Mouse (Mus musculus) stomach, embryonic 16.5 days (tissue): ENCODE results near the gene Noc3l. TPM values are rescaled to one million over a fixed set of nuclear protein-coding genes. Genes with fewer than 3 reads are reported as not detected.

Source experiments
- ATAC-seq: fragments of 200-750 bp; cut with Nextera tagmentation; 2 replicates; pipeline ENCODE4 v1.8.0; 2017; ENCODE audit warnings: moderate number of reproducible peaks, moderate TSS enrichment; ENCODE audit not compliant: insufficient read depth, low FRiP score
- H3K27ac ChIP-seq: fragments of 300-500 bp; sonication (generic); 2 replicates; pipeline ENCODE4 v1.5.1; 2014; ENCODE audit warnings: low read length
- H3K27me3 ChIP-seq: fragments of 300-500 bp; sonication (generic); 2 replicates; pipeline ENCODE4 v1.6.1; 2014; ENCODE audit warnings: low read length, control low read depth, mixed read lengths; ENCODE audit not compliant: control insufficient read depth, insufficient read depth
- H3K36me3 ChIP-seq: fragments of 300-500 bp; sonication (generic); 2 replicates; pipeline ENCODE4 v1.6.1; 2014; ENCODE audit warnings: low read length; ENCODE audit not compliant: control insufficient read depth, insufficient read depth
- H3K4me1 ChIP-seq: fragments of 300-500 bp; sonication (generic); 2 replicates; pipeline ENCODE4 v1.6.1; 2014; ENCODE audit warnings: low read length, control low read depth, mixed read lengths; ENCODE audit not compliant: control insufficient read depth, insufficient read depth
- H3K4me2 ChIP-seq: fragments of 300-500 bp; sonication (generic); 2 replicates; pipeline ENCODE4 v1.6.1; 2014; ENCODE audit warnings: low read depth, low read length, mixed read lengths
- H3K4me3 ChIP-seq: fragments of 300-500 bp; sonication (generic); replicated peaks from 2 replicates; pipeline ENCODE4 v1.5.1; 2014; ENCODE audit warnings: mild to moderate bottlenecking, low read length
- H3K9ac ChIP-seq: fragments of 300-500 bp; sonication (generic); 2 replicates; pipeline ENCODE4 v1.6.1; 2014; ENCODE audit warnings: low read length
- H3K9me3 ChIP-seq: fragments of 300-500 bp; sonication (generic); replicated peaks from 2 replicates; pipeline ENCODE4 v1.6.1; 2016; ENCODE audit warnings: low read length, control low read depth; ENCODE audit not compliant: control insufficient read depth
- WGBS: fragments of 180-500 bp; shearing (Covaris S2); extraction: QIAGEN DNeasy Blood & Tissue Kit; methylation state at CpG from one replicate; pipeline ENCODE4 v1.1.7; 2014; 5-methylcytosine and 5-hydroxymethylcytosine counted together
- polyA plus RNA-seq: library from polyadenylated mRNA; unstranded; fragments of >200 nt; fragmentation: Nextera tagmentation; extraction: Ambion mirVana; gene quantifications from 2 replicates; pipeline ENCODE4 v1.2.1, GENCODE M21; 2015

Gene Noc3l
- polyA plus RNA-seq, 1 experiment from 2014 or later = 7.1 TPM

DNA sequence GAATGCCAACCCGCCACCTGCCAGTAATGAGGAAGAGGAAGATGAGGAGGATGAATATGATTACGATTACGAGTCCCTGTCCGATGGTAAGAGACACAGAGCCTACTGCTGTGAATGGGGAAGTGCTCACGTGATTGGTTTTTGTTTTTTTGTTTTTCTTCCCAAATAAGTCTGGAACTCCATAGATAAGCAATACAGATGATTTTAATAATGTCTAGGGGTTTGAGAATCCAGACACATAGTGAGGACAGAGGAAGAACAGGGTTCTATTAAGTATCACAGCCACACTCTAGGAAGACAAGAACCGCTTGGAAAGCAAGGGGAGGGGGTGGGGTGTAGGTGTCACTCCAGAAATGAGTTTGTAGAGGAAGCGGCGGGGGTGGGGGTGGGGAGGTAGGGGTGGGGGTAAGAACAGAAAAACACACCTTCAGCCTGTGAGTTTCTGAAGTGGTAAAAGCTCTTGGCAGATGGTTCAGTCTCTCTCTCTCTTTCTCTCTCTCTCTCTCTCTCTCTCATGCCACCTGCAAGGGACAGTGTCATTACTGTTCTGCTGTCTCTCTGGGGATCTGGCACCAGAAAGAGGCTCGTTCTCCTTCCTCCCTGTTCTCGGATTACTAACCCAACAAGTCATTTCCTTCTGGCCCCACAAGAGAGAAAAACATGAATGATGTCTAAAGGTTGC, 73.1 kb downstream of the Noc3l start:
- no peak for ATAC-seq
- Histone ChIP-seq H3K9me3 (no peaks in the 10 kb centered on the region), H3K4me2 (no peak overlapping the region), H3K9ac (no peak overlapping the region), H3K27me3 (no peaks in the 10 kb centered on the region), H3K27ac (no peak overlapping the region), H3K4me3 (no peak overlapping the region), H3K36me3 (no peaks in the 10 kb centered on the region), H3K4me1 (no peaks in the 10 kb centered on the region)
- WGBS = 64% methylated on average over 10 of the region's 10 CpGs

DNA sequence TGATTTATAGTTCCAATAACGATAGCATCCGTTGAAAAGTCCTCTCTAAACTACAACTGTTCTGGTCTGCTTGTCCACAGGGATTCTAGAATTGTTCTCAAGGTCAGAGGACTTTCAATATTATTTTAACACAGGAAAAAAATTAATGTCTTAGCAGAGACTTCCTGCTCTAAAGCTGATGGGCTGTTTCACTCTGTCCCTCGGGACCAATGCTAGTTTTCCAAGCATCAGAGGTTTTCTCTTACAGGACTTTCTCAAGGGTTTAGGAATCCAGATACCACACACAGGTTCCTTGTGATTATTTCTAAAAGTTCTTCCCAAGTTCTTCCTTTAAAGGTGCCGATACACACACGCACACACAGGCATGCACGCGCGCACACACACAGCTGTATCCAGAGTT, 74.5 kb downstream of the Noc3l start:
- Histone ChIP-seq H3K36me3 (no peaks in the 10 kb centered on the region), H3K4me2 (no peak overlapping the region), H3K27ac (no peak overlapping the region), H3K27me3 (no peaks in the 10 kb centered on the region), H3K4me3 (no peak overlapping the region), H3K9me3 (no peaks in the 10 kb centered on the region), H3K9ac (no peak overlapping the region), H3K4me1 (no peaks in the 10 kb centered on the region)
- no peak for ATAC-seq
- 77% methylated on average over 8 of the region's 8 CpGs for WGBS

Other genes starting within 250 kb of the Noc3l start
- gene Tbc1d12, start 17.3 kb upstream of the Noc3l start, polyA plus RNA-seq = 1.6 and 1.8 TPM in 2 replicates
- gene Hells, start 111.7 kb upstream of the Noc3l start, polyA plus RNA-seq = 34.5 and 40.3 TPM in 2 replicates
- 0.51 and 0.99 TPM in 2 replicates for gene Cyp2c55, start 187.8 kb upstream of the Noc3l start, polyA plus RNA-seq
- 11.7 and 14.0 TPM in 2 replicates for gene Cyp2c65, start 241.8 kb upstream of the Noc3l start, polyA plus RNA-seq